Mouse (Mus musculus): ENCODE results near the gene Styxl1.

The Styxl1 gene

GRCm38 (mm10) chr5:135725991-135726390 is 52.2 kb downstream of the Styxl1 start:
- no peak for DNase-seq (ENCODE audit: low read depth, low spot score)

DNA sequence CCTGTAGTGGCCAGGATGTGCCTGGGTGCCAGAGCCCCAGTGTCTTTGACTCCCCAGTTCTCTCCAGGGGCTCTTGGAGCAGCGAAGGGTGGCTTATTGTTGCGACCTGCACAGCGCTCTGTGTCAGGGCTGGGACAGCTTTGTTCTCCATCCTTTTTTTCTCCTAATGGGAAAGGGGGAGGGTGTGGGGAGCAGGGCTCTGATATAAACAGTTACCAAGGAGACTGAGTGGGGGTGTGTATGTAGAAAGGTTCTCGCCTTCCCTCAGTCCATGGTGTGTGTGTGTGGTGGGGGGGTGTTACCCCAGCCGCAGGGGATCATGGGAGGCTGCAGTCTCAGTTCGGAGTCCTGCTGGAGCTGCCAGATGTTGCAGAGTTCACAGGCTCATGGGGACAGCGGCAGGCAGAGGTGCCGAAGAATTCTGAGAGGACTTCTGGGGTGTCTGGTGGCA is 52.8 kb downstream of the Styxl1 start:
- DNase-seq (ENCODE audit: low read depth, low spot score): peak; percentile 71

- DNase-seq (ENCODE audit: low read depth, low spot score): no peak
These were observed 53.5 kb downstream of the Styxl1 start for GRCm38 (mm10) chr5:135724536-135725322.

DNA sequence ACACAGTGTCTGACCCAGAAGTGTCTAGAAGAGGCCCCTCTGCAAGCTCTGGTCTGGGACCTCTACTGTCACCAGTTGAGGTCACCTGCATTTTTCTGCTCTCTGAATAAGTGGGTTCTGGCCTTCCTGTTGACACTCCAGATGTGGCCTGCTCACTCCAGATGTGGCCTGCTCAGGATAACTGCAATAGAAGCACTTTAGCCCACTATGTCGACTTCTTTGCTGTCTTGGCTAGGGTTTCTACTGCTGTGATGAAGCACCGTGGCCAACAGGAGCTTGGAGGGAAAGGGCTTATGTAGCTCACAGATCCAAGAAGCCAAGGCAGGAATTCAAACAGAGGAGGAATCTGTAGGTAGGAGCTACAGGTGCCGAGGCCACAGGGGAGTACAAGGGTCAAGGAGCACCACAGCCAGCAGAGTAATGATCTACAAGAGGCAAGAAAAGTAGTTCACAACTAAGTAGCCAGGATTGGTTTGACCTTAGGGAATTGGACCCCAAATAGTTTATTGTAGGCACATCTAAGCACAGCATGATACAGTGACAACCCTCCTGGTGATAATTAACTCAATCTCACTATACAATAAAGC is 54.9 kb downstream of the Styxl1 start:
- DNase-seq (ENCODE audit: low read depth, low spot score): no peak

DNA sequence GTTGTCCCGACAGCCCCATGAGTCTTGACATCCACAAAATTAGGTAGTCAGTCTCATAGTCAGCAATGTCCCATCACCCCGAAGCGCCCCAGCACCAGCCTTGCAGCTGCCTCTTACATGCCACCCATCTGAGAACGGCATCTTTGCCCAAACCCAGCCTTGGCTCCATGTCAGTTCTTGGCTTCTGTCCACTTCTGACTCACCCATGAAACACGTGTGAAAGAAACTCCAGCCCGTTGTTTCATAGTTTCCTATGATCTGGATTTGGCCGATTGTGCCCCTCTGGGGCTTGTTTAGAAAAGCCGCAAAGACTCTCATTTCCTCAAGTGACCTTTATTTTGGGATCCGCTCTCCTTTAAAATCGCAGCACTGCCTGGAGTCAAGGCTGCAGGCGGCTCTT is 56.1 kb downstream of the Styxl1 start:
- no peak for DNase-seq (ENCODE audit: low read depth, low spot score)

GRCm38 (mm10) chr5:135721076-135721475 is 57.1 kb downstream of the Styxl1 start:
- DNase-seq (ENCODE audit: low read depth, low spot score): no peak

DNA sequence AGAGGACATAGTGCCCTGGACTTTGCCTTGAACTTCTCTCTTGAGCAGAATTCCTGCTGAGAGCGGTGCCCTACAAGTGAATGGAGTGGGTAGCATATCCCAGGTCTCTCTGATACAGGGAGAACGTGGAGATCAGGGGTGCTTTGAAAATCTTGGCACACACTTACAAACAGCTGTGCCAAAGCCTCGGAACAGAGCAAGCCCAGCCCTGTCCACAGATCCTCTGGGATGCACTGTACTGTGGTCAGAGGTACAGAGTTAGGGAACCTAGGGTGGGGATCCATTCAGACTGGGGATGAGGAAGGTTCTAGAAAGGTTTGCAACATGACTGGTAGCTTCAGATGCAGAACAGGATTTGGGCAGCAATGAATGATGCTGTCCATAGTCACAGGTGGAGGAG is 58.1 kb downstream of the Styxl1 start:
- no peak for DNase-seq (ENCODE audit: low read depth, low spot score)

DNA sequence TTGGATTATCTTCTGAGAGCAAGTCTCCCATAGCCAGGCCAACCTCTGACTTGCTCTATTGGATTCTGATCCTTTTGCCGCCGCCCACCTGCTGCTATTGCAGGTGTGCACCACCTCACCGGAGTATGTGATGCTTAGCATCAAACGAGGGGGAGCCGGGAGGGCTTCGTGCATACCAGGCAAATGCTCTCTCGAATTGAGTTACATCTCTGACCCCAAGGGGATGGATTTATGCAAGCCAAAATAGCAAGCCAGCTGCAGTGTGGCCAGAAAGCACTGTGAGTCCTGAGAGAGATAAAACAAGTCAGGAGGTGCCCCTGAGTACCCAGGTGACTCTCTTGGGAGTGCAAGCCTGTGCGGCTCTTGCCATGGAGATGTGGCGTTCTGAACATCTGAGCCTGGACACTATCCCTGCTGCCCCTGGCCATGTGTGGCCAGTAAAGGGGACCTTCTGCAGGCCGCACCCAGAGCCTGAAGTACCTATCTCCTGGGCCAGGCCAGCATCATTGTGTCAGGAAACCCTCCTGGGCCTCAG is 58.5 kb downstream of the Styxl1 start:
- DNase-seq (ENCODE audit: low read depth, low spot score): no peak

DNA sequence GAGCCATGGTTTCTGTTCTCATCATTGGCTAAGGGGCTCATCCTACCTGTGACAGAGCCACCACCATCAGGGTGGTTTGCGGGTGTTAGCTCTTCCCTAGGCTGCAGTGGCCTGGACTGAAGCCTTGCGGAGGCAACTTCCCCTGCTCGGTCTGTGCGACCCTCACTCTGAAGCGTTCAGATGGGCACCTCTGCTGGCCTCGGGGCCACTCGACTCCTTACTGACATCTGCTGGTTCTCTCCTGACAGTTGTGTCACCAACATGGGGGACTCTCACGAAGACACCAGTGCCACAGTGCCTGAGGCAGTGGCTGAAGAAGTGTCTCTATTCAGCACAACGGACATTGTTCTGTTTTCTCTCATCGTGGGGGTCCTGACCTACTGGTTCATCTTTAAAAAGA is 62.6 kb downstream of the Styxl1 start:
- DNase-seq (ENCODE audit: low read depth, low spot score): no peak

- DNase-seq (ENCODE audit: low read depth, low spot score): no peak
These were observed 64.6 kb downstream of the Styxl1 start for GRCm38 (mm10) chr5:135713441-135714218.

DNA sequence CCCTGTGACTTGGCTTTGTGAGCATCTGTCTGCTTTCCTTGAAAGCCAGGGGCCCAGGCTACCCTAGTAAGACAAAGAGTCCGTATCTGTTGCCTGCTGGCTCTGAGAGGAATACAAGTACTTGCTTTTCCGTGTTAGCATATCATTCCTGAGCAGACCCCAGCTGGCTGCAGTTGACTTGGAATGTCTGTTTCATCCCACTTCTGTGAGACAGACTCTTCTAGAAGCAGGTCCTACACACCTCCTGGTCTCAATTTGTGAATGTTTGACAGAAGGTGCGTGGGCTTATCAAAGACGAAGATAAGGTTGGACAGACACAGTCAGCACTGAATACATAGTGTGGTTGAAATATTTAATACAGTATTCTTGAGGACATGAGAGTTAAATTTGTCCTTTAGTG is 65.4 kb downstream of the Styxl1 start:
- peak; percentile 81 for DNase-seq (ENCODE audit: low read depth, low spot score)

- DNase-seq (ENCODE audit: low read depth, low spot score): no peak
These were observed 66.4 kb downstream of the Styxl1 start for GRCm38 (mm10) chr5:135711582-135712355.

DNA sequence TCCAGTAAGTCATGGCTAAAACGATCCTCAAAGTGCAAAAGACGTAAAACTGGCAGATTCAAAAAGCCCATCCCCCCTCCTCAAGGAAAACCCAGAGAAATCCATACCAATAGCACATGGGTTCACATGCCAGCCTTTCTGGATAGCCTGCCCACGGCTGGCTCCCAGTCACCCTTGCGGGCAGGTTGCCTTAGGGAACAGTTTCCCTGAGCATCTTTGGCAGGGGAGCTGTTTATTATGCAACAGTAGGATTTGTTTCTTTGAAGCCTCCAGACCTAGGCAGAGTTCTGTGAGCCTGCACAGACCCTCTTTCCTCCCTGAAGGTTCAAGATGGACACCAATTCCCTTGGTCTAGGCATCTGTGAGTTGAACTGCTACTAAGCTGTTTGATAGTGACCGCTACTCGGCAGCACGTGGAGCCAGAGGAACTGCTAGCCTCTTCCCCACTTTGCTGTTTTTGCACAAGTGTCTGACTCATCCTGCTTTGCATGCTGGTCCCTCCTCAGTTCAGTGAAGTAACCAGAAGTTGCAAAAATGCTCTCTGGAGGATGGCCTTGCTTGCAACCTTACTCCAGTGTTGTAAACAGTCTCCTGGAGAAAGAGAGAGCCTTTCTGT is 67.5 kb downstream of the Styxl1 start:
- no peak for DNase-seq (ENCODE audit: low read depth, low spot score)

- no peak for DNase-seq (ENCODE audit: low read depth, low spot score)
These were observed 68.5 kb downstream of the Styxl1 start for GRCm38 (mm10) chr5:135709716-135710115.

- no peak for DNase-seq (ENCODE audit: low read depth, low spot score)
These were observed 70.3 kb downstream of the Styxl1 start for GRCm38 (mm10) chr5:135707855-135708254.

DNA sequence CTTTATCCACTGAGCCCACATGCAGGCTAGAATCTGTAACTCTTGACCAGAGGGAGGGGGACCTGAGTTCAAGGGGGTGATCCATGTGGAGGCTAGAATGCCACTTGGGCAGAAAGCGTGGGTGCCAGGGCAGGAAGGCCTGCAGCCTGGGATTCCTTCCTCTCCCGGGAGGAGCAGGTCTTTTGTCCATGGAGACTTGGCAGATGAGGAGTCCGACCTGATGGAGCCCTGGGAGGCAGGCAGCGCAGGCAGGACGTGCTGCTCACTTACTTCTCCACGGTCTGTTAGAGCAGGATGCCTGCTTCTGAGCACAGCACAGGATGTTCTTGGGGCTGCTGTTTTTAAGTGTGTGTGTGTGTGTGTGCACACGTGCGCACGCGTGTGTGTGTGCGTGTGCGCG is 71.1 kb downstream of the Styxl1 start:
- no peak for DNase-seq (ENCODE audit: low read depth, low spot score)

- DNase-seq (ENCODE audit: low read depth, low spot score): no peak
These were observed 72.8 kb downstream of the Styxl1 start for GRCm38 (mm10) chr5:135705383-135705782.

- no peak for DNase-seq (ENCODE audit: low read depth, low spot score)
These were observed 74.8 kb downstream of the Styxl1 start for GRCm38 (mm10) chr5:135703431-135703830.

DNA sequence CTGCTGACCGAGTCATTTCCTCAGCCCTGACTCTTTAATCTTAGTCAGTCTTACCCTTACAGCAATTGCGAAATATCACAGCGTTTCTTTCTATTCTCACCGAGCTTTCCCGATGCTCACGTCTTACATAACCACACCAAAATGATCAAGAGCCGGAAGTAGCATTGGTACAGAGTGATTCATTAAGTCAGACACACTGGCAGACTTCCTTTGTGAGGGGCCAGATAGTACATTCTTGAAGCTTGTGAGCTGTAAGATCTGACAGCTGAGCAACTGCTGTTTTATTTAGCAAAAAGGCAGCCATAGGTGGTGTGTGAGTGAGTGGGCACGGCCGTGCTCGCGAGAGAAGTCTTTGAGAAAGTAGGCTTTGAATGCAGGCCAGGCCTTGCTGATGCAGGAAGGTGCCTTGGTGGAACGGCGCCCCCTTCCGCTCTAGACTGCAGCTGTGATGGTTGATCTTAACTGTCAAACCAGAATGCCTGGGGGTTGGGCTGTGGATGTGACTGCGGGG is 75.4 kb downstream of the Styxl1 start:
- peak; percentile 90 for DNase-seq (ENCODE audit: low read depth, low spot score)

DNA sequence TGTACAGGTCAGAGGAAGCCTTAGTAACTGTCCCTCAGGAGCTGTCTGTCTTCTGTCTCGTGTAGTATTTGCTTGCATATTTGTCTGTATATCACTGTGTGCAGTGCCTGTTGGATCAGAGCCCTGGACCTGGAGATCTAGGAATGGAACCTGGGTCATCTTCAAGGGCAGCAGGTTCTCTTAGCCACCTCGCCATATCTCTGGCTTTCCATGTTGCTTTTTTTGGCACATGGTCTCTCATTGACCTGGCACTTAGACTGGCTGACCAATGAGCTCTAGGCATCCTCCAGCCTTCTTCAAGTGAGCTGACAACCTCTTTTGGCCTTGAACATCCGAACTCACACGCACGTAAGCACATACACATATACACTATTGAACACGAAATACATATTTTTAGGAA is 76.0 kb downstream of the Styxl1 start:
- no peak for DNase-seq (ENCODE audit: low read depth, low spot score)

GRCm38 (mm10) chr5:135701601-135702000 is 76.6 kb downstream of the Styxl1 start:
- DNase-seq (ENCODE audit: low read depth, low spot score): no peak

Measured in telencephalon, adult 2 months (tissue).